Mouse (Mus musculus) ovary, adult 18-20 months (tissue): Measurements from ENCODE around the gene Glrx3.

Experiments used
- DNase-seq: peaks from one replicate; pipeline ENCODE4 v3.0.0; 2022; ENCODE audit warnings: low spot score, mixed read lengths

The Glrx3 gene

DNA sequence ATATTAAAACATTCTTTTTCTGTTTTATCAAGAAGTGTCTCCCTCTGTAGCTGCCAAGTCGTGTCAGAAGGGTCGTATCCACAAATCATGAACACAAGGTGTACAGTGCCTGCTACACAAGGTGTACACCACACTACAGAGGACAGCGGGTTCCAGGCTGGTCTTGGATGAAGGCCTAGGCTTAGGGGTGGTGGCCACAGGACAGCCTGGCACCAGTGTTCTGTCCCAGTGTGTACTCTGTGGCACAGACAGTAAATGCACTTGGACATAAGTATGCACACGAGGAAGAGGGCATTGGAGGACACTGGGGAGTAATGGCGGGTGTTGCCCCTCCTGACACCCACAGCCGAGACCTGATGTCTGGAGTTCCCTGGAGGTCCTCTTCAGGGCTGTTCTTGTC, 34.7 kb downstream of the Glrx3 start:
- DNase-seq, result no peak

DNA sequence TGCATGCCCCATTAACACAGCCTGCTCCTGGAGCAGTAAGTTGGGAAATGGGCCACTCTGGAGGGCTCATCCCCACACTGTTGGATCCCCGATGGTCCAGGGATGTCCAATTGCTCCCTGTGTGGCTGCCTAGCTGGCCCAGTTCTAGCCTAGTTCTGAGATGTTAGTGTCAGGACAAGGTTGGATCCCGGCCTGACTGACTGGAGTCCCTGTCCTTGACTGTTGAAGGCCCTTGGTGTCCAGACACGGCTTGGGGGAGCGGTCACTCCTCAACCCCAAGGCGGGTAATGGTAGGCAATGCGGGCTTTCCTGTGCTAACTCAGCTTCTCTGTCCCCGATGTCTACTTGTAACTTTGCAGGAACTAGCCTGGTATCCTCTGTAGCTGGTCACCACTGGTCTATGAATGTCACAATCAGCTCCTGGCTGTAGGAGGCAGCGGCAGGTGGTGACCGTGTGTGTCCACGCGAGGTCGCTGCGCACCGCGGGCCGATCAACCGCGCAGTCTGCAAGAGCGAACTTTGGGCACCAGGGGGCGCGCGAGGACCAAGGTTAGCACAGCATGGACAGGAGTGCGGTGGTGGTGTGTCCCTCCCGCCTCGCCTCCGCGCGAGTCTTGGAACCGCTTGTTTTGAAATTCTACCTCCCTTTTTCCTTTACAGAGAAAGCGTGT, 40.7 kb downstream of the Glrx3 start:
- DNase-seq, result peak; percentile 74

DNA sequence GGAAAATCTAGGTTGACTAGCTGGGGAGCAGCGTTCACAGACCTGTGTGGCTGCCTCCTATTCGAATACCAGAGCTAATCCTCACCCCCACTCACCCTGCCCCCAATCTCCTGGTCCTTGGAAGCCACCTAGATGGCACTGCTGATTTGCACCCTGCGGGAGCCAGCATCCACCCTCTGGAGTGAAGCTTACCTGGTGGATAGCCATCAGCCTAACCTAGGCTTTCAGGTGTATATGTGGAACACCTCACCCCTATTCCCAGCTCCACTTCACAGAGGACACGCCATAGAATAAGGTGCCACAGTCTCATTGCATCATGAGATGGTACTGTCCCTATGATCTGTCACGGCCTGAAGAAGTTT, 41.2 kb downstream of the Glrx3 start:
- no peak for DNase-seq

DNA sequence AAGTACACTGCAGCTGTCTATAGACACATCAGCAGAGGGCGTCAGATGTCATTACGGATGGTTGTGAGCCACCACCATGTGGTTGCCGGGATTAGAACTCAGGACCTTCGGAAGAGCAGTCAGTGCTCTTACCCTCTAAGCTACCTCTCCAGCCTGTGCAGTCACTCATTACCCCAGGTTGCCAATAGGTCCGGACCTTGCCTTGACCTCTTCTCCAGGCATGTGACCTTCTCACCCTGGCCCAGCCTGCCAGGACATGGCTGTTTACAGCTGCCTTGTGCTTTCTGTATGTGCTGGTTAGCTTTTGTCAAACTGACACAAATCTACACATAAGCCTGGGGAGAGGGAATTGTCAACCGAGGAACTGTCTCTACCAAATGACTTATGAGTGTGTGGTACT, 43.4 kb downstream of the Glrx3 start:
- DNase-seq, result no peak

DNA sequence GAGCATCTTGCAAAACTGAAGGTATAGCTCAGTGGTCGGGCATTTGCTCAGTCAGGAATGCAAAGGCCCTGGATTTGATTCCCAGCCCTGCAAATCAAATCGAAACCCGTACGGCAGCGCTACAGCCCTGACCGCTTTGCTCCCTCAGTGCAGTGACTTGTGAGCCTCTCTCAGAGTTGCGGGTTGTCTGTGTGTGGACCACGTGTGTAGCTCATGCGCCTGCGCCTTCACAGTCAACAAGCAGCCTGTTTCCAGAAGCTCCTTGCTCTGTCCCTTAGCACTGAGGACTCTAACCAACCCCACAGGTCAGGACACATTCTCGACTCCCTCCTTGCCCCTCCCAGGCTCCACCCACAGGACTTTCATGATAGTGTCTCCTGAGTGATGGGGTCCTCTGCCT, 46.6 kb downstream of the Glrx3 start:
- no peak for DNase-seq

DNA sequence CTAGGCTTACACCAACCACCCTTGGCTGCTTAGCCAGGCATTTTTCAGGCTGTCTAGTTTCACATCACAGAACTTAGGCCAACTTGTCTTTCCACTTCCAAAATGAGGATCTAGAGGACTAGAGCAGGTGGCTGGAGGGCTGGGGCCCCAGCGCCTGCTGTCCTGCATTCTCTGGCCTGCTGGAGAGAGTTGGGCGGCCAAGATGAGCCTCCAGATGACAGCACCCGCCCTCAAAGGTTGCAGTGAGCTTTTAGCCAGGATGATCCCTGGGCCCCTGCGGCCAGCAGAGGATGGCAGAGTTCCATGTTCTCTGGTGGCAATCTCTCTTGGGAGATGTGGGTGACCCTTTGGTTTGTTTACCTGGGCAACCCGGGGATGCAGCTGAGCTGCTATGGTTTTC, 51.0 kb downstream of the Glrx3 start:
- DNase-seq, result no peak

DNA sequence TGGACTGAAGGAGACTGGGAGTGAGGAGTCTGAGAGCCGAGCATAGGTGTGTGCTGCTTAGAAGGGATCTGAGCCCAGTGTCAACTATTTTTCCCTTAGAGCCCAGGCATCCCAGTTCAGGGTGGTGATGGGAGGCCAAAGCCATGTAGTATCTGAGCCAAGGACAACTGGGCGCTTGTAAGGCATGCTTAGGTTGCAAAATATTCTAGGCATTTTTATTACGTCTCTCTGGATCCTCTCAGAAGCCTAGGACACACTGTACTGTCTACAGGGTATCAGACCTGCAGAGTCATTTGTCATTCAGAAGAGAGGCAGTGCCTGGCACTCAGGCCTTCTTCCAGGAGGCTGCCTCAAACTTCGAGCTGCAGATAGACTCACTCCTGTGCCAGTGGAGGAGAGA, 53.3 kb downstream of the Glrx3 start:
- DNase-seq, result no peak

DNA sequence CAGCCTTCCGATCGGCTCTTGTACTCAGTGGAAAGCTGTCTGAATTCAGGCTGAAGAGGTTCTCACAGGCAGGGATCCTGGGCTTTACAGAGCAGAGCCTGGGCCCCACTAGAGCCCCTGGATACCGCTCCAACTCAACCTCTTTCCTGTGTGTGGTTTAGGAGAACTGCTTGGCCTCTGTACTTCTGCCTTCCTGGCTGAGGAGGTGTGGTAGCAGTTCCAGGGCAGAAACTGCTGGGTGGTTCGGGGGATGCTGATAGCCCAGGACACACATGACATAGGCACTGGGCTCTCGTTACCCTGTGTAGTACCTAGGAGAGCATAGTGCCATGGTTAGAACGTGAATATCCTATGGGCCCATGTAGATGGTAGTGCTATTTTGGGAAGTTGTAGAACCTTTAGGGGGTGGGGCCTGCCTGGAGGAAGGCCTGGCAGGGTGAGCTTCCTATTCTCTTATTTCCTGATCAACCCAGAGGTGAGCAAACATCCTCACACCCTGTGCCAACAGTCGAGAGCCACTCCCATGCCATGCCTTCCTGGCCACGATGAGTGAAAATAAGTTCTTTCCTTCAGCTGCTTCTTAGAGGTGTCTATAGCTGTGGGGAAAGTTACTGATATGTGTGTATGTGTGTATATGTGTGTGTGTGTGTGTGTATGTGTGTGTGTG, 55.0 kb downstream of the Glrx3 start:
- no peak for DNase-seq

DNA sequence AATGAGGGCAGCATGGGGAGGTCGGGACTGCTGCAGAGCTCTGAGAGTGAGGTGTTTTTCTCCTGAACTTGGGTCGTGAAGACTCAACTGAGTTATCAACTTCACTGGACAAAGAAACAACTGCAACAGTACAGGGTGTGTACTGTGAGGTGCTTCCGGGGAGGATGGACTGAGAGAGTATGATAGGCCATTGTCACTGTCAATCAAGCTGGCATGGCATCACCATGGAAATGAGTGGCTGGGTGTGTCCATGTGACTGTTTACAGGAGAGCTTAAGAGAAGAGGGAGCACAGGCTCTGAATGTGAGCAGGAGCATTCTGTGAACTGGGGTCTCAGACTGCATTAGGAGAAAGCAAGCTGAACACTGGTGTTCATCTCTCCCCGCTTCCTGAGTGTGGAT, 61.3 kb downstream of the Glrx3 start:
- no peak for DNase-seq

DNA sequence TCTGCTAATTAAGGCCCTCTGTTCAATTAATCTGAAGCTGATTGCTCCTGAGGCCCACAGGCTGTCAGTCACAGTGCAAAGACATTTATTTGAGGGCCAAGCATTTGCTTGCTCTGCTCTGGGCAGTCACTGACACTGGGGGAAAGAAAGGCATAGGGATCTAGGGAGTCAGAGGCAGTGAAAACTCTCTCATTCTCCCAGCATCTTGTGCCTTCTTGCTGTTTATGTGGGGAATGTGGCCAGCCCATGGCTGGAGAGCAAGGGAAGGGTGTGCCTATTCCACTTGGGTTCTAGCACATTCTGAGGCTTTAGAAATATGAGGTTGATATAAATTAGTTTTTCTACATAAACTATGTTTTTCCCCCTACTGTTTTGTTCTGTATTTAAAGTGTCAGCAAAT, 80.2 kb downstream of the Glrx3 start:
- no peak for DNase-seq

DNA sequence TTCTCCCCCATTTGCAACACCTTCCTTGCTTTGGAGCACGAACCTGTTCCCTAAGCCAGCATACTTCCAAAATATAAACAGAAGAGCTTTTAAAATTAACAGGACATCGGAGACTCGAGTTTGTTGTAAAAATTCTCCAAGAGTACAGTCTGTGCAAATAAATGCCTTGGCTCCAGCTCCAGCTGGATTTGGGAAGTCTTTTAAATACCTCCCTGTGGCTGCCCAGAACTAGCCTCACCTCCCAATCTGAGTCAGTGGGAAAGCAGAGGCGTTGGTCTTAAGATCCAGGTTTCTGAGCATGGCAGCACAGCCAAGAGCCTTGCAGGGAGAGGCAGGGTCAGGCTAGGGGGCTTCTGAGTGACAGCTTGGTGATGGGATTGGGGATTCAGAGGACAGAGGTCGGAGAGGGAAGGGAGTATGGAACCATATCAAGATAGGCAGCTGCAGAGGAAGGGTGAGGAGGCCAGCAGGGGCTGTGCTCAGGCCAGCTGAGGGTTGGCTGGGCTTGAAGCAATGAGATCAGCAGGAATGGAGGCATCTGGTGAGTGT, 80.7 kb downstream of the Glrx3 start:
- no peak for DNase-seq
